Mouse (Mus musculus) cerebellum, postnatal 25 days (tissue): Measurements from ENCODE around the gene Ado.

Source experiments
- DNase-seq, 2 experiments: peaks; one replicate each; pipeline ENCODE4 v3.0.0; 2021; ENCODE audit warnings: mixed read lengths in 2 of 2

The Ado gene

DNA sequence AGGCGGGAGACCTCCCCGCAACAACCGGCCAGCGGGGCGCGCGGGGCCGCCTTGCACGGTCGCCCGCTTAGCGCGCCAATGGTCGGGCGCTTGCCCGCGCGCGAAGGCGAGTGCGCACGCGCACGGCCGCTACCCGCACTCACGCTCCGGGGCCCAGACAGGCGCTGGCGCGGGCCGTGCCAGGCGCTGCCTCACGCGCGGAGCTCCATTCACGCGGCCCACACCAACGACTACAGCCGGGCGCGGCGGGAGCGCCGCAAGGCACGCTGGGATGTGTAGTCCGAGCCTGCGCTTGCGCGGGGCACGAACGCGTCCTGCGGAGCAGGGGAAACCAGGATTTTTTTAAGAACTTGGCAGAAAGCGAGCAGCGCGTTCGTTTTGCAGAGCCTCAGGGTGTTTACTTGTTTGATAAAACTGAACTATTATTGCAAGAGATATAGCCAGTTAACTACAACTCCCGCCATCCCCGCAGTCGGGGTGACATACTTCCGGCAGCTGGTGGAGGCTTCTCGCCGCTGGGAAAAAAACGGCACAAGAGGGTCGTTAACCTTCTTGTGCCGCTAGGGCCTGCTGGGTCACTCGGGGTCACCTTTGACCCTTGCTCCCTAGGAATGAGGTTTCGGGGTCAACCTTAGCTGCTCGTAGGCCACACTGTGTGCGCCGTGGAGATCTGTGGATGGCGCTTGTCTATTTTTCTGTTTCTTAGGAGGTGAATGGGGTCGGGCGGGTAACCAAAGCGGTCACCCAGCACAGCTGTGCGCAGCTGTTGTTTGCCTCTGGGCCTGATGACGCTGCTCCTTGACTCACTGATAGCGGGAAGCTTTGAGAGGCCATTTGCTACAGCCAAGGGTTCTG is at the start of gene Ado:
Ado (minus strand) TSS at position 79 of the 855 bp plus-strand sequence.
- peak; percentile 97 for DNase-seq

DNA sequence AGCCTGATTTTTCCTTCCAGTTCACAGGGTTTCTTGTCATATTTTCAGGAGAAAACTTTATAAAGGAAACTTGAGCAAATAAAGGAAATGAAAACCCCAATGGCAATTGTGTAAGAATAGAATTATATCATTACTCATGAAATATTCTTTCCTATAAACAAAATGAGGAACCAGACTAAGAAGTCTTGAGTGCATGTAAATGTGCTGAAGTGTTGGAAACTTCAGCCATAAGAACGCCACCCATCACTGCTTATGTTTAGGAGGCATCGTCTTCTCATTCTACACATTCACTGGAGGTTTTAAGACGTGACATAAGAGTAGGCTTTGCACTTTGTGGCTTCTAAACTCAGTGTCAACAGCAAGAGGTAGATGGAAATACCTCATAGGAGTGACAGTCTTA is 46.5 kb upstream of the Ado start:
- no peak for DNase-seq

DNA sequence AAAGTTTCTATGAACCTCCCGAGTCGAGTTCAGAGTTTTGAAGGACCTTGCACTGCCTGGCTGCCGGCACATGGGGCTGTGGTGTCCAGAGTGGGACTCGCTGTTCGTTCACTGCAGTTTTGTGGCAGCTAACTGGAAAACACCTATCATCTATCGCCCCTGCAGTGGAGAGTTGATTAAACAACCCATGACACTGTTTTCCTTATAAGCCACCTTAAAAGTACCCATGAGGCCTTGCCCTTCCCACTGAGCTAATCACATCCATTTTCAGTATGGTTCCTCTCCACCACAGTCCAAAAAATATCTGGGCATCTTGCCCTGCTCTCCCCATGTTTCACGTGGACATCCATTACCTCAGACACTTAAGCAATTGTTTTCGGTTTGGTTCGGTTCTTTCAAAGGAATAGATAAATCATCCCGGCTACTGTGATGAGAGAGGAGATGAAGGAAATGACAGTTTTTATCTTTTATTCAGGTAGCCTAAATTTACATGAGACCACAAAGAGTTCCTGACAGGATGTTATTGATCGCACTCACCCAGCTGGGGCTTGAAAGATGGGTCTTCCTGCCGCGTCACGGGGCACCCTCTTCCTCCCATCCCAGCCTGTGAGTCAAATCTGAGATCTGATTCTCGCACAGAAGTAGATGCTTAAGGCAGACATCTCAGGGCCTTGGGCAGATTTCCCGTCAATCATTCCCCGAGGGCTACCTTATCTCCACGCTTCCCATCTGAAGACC is 37.3 kb upstream of the Ado start:
- DNase-seq: no peak

DNA sequence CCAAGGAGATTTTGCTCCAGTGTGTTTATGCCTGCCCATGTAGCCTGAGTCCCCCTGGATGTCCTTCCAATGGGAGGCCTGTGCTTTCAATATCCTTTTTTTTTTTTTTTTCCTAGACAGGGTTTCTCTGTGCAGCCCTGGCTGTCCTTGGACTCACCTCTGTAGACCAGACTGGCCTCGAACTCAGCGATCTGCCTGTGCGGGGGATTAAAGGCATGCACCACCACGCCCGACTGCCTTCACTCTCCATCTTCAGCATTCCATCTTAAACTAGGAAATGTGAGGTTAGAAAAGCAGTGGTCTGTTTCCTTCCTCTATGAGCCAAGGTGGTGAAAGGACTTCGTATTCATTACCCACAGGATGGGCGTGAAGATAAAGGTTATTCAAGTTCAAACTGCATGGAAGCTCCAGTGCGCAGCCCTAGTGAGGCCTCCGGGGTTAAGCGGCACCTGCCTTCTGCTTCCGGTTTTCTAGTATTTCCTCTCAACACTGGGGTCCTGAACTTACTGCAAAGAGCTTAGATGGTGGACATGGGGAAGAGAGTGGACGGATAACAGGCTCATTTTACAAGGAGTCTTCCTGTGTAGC is 33.0 kb upstream of the Ado start:
- no peak for DNase-seq

DNA sequence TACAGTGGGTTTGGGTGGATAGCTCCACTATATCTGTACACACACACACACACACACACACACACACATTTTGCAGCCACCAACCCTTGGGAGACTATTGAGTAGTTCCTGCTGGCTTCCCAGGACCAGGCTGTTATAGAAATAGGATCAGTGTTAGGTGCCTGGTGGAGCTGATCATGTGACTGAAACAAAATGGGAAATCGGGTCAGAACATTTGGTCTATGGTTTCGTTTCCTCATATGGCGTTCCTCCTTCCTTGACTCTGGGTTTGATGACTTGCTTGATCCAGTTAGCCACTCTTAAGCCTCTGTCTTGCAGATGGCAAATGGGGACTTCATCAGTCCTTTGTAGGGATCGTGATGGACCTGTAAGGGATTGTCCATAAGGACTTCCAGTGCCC is 31.1 kb upstream of the Ado start:
- no peak for DNase-seq

DNA sequence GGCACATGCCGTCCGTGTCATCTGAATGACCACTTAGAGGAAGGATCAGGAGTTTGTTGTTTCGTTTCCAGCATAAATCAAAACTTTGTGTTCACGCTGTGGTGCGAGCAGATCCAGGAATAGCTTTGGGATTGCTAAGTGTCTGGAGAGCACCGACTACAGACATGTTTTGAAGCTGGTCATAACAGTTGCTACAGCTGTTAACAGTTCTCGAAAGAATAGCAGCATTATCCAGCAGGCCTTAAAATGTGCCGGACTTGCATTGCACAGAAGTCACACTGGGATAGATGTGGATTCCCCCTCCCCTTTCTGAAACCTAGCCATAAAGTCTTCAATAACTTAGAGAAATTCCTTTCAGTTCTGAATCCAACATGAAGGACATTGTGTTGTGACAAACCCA is 24.6 kb upstream of the Ado start:
- no peak for DNase-seq

DNA sequence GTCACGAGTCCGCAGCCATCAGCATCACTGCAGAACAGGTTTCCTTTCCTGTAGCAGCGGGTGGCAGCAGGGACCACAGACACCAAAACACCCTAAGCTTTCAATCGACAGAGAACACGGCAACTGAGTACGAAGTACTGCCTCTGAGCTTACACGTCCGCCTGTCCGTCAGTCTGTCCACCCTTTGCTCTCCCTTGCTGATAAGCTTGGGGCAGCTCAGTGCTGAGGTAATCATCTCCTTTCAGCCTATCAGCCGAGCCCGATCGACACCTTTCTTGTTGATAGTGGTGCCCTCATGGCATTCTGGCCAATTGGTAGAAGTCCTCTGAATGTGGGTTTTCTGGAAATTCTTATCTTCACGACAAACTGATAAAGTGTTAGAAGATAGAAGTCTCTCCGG is 22.7 kb upstream of the Ado start:
- DNase-seq: no peak

DNA sequence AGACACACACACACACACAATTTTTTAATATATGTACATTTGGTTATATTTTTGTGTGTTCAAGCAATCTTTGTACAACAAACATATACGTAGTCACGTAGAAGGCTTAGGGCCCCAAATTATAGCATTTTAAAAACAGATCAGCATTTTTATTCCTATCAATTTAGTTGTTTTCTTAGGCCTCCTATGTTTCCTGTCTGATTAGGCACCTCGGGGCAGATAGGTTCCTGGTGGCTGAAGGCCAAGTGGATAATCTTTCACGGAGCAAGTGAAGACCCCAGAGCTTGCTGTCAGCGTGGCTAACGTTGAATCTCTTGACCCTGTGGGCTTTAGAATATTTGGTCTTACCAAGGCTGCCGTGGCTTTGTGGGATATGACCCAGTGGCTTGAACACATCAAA is 20.8 kb upstream of the Ado start:
- no peak for DNase-seq

DNA sequence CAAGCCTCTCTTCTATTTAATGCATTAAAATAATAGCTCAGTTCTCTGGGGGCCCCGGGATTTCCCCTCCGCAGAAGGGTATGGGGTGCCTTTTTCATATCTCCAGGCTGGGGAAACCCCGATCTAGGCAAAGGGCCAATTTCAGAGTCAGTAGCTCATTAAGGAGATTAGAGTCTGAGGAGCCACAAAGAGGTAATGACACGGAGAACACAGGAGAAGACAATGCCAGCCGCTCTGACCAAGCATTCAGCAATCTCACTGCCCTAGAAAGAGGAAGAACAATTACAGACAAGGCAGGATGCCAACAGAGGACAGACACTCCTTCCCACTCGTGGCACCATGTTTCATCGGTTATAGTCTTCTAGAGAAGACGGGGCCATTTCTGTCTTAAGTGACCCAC is 17.3 kb upstream of the Ado start:
- DNase-seq: no peak

DNA sequence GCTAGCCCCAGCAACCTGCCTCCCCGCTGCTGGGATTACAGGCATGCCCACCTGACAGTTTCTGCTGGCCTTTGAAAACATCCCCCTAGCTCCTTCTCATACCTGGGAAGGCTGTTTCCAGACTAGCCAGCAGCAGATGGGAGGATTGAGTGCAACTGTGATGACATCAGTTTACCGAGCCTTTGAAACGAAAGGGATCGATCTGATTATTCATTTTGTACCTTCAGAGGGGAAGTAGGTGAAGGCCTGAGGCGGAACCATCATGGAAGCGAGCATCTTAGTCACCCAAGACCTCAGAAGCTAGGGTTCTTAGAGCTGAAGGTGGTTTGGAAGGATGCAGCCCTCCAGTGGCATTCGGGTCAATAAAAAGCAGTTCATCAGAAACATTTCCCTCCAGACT is 15.8 kb upstream of the Ado start:
- DNase-seq: no peak

DNA sequence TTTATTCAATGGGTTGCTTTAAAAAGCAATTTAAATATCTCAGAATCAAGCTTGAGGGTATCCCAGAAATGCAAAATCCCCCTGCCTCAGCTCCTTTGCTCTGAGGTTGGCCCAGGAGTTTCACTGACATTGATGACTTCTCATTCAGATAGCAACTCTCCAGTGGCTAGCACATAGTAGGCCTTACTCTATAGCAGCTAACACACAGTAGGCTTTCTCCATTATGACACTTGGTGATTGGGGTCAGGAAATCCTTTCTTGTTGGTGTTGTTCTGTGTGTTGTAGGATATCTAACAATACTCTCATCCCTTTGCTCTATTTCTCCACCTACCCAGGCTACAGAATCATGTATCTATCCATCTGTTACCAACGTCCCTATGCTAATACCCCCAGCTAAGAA is 12.4 kb upstream of the Ado start:
- no peak for DNase-seq

DNA sequence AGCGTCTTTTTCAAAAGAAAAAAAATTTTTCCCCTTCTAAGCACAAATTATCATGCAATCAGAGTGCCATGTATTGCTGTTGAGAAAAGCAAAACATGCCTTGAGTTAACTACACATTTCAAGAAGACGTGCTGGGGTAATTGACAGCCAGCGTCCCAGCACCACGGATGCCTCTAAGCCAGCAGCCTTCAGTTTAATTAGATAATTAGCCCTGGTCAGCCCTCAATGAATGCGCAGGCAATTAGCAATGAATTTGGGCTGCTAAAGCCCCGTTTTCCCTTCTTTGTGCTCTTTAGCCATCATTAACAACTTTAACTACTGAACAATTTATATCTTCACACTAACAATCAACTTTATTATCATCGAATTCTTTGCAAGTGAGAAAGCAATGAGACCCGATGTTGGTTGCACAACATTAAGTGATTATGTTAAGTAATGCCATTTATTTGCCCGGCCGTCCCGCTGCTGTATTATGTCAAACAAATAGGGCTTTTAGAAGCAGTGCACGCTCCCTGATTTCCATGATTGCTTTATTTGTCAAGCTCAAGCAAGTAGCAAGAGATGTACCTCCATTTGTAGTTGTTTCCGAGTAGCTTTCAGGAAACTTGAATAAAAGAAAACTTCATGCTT is 11.1 kb upstream of the Ado start:
- DNase-seq: no peak

DNA sequence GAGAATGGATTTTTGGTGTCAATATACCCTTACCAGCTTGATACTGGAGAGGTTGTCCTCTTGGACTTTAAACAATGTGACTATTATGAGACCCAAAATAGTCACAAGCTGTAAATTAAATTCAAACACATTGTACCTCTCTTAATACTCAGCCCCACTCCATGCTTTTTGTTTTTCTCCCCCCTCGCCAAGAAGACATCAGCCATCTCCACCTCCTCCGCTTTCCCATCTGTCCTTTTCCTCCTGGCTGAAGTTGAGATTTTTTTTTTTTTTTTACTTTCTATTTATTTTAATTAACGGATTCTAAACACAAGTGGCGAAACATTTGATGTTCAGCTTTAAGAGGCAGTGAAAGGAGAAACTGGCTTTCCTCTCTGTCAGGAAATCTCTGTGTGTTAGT is 9.3 kb upstream of the Ado start:
- DNase-seq: no peak

DNA sequence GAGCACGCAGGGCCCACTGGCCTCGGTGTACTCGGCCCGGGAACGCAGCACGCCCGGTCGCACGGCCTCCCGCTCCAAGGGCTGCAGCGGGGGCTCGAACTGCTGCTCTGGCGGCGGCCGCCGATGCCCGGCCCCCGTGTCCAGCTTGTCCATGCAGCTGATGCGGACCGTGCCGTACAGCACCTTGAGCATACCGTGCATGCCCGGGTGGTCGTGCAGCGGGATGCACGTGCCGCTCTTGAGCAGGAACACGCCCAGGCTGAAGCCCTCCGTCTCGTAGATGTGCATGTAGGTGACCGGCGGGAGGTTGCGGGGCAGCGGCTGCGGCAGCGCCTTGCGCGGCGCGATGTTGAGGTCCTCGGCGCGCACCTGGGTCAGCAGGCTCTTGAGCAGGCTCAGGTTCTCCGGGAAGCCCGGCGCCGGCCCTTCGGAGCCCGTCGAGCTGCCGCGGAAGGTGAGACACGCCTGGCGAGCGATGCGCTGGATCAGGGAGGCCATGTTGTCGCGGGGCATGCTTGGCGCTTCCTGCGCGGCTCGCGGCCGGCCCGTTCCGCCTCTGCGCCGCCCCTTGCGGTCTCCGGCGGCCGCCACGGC is 397 bp downstream of the Ado start:
- DNase-seq: peak; percentile 60 to 87

DNA sequence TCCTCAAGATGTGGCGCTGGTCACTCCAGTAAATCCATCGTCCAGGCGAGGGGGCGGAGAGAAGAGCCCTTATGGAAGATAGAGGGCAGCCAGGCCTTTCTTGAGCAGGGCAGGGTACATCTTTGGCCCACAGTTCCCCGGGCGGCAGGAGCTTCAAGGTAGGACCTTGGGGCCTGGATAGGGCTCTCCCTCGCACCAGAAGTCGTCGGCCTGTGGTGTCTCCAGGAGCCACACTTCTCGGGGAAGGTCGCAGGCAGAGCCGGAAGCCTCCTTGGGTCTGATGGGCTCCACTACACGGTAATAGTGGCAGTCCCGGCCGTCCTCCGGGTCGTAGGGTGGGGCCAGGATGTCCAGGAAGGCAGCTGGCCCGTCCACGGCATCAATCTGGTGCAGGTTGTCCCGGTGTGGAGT is 900 bp downstream of the Ado start:
- DNase-seq: peak in 1 of 2 experiments; percentile 47

DNA sequence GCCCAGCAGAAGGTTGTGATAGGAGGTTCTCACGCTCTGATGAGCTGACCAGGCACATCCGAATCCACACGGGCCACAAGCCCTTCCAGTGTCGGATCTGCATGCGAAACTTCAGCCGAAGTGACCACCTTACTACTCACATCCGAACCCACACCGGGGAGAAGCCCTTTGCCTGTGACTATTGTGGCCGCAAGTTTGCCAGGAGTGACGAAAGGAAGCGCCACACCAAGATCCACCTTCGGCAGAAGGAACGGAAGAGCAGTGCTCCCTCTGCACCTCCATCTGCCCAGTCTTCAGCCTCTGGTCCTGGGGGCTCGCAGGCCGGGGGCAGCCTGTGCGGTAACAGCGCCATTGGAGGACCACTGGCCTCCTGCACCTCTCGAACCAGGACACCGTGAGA is 8.2 kb downstream of the Ado start:
- DNase-seq: no peak

DNA sequence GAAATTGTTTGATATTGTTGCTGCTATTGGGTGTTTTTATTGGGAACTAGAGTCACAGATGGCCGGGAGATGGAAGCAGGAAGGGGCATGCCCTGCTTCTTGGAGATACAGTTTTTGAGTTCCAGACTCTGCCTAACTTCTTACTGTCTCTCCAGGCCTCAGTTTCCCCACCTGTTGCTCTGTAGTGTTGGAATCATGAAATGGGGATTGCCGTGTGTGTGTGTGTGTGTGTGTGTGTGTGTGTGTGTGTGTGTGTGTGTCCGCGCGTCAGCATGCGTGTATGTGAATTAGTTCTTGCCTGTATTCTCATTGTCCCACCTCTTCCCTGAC is 9.4 kb downstream of the Ado start:
- no peak for DNase-seq

DNA sequence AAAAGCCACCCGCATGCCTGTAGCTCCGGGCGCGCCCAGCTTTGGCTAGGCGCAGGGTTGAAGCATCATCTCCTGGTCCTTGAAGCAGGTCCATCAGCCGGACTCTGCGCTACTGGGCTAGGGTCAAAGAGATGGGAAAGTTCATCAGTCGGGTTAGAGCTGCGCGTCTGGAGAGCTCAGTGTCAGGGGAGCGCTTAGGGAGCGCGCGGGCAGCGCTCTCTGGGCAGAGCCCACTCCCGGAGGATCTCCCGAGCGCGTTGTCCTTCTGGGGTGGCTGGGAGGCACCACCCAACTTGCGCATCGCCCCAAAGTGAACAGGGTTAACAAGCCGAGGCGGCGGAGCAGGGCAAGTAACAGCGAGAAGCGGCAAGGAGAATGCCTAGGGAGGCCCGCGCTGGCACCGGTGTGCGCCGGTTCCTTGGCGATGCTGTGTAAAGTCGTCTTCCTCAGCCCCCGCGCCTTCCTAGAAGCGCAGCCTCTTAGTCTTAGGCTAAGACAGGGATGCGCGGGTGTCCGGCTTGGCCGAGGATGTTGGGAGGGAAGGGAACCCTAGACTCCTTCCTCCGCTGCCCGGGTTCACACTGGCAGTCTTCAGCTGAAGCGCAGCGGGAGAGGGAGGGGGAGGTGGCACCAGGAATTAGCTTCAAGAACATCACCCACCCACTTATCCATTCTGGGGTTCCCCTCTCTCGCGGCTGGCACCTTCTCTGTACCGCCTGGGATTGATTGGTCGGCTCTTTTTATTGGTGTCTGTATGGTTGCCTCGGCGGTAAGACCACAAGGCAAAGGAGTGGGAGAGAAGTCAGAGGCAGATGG is 10.0 kb downstream of the Ado start:
- peak; percentile 11 to 43 for DNase-seq

DNA sequence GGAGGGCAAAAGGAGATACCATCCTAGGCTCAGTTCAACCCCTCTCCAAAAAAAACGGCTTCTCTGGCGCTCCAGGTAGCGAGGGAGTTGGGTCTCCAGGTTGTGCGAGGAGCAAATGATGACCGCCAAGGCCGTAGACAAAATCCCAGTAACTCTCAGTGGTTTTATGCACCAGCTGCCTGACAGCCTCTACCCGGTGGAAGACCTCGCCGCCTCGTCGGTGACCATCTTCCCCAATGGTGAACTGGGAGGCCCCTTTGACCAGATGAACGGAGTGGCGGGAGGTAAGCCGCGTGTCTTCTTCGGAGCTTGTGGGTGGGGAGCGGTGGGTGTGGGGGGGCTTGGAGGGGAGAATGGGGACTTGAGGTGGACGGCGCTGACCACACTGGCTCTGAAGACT is 10.6 kb downstream of the Ado start:
- peak in 1 of 2 experiments; percentile 38 for DNase-seq

DNA sequence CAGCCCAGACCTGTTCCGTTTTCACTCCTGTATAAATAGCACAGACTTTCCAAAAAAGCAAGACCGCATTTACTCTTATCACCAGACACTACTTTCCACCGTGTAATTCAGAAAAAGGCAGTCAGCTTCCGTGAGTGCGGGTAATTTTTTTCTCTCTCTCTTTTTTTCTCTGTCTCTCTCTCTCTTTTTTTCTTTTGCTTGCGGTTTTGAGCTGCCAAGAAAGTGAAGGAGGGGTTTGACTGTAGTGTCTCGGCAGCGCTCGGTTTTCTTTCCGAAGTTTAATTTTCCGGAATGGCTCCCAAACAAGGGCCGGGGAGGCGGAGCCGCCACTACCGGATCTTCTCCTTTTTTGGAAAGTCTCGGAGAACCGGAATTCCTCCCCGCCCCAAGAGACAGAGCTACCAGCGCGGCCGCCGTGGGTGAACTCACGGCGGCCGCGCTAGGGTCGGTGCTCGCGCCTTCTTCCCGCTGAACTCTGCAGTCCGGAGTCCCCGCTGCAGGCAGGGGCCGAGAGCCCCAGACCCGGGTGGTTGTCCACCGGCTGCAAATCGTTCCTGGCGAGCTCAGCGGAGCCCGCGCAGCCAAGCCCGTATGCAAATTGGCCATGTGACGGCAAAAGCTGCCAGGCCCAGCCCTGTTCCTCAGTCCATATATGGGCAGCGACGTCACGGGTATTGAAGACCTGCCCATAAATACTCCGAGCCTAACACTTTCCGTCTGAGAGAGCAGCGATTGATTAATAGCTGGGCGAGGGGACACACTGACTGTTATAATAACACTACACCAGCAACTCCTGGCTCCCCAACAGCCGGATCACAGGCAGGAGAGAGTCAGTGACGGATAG is 11.4 kb downstream of the Ado start:
- peak; percentile 88 to 89 for DNase-seq

DNA sequence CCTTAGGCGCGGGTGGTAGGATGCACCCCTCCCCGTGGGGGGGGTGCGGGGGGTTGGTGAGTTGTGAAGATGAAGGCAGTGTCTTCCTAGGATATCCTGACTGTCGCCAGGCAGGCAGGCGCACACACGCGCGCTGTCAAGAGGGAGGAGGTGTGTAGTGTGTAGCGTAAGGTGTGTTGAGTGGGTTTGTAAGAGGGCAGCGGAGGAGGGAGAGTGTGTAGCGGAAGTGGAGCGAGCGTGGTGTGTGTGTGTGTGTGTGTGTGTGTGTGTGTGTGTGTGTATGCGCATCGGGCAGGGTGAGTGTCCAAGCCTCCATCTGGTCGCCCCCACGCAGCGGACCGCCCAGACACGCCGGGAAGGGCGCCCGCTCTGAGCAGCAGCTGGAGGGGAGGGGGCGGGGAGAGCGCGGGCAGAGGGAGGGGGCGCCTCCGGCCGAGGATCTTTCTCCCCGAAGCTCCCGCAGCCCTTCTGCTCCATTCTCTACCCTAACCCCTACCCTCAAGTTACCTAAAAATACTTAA is 12.1 kb downstream of the Ado start:
- DNase-seq: peak; percentile 31 to 46
